Mouse (Mus musculus) gastrocnemius, adult 8-10 months (tissue): ENCODE data around the gene Lrrc3c. TPM values are rescaled to one million over a fixed set of nuclear protein-coding genes. Genes with fewer than 3 reads are reported as not detected.
A peak's percentile ranks its signal among the peaks of the same experiment; 100 is the strongest.

Source experiments
- DNase-seq, 2 experiments: peaks; one replicate each; pipeline ENCODE4 v3.0.0; 2022; ENCODE audit warnings: low spot score in 2 of 2
- total RNA-seq, 4 experiments: library from RNA; stranded (reverse); gene quantifications; 2 replicates each; pipeline ENCODE4 v1.2.4; 2022

Gene Lrrc3c
- total RNA-seq = not detected

- no peak for DNase-seq
Measured at GRCm38 (mm10) chr11:98597991-98598390, at the start of gene Lrrc3c. Gene Lrrc3c, plus strand, starts transcription at chr11:98598291.

GRCm38 (mm10) chr11:98549363-98549762 lies 48.7 kb upstream of the Lrrc3c start:
- no peak for DNase-seq

GRCm38 (mm10) chr11:98550311-98550974 lies 47.6 kb upstream of the Lrrc3c start:
- no peak for DNase-seq

DNA sequence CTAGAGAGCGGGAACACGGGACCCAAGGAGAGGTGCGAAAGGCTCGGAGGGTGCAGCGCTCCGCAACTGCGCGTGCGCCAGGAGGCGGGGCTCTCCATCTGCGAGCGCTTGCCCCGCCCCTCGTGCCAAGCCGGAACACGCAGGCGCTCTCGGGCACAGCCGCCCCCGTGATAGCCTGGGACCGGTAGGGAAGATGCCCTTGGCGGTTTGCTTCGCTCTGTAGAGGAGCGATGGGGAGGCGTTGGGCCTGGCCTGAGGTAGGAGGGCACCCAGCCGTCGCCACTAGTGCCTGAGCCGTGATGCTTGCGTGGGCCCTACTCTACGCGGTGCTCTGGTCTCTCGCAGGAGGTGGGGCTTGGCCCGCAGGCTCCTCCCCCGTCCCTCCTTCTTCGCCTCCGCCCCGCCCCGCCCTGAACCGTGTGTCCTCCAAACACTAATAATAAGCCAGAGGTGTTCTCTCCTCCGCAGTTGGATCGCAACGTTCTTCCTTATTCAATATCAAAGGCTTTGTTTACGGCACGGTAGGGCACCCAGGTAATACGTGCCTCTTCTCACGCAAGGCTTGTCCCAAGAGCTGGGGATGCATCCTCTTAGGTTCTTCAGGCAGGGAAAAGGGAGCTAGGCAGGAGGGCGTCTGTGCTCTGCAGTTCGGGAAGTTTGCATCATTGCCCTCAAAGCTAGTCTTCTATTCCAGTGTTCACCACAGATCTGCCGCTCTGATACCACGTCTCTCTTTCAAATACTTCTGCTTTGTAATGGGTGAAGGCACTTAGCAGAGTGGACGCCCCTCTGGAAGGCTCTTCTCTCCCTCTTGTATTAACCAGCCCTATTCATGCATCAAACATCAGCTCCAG lies 46.9 kb upstream of the Lrrc3c start, which contains the start of gene Zpbp2:
Zpbp2 (plus strand) TSS at position 123 of the 854 bp plus-strand sequence.
- DNase-seq = peak; percentile 68 to 71

GRCm38 (mm10) chr11:98553966-98554365 lies 44.1 kb upstream of the Lrrc3c start:
- no peak for DNase-seq

DNA sequence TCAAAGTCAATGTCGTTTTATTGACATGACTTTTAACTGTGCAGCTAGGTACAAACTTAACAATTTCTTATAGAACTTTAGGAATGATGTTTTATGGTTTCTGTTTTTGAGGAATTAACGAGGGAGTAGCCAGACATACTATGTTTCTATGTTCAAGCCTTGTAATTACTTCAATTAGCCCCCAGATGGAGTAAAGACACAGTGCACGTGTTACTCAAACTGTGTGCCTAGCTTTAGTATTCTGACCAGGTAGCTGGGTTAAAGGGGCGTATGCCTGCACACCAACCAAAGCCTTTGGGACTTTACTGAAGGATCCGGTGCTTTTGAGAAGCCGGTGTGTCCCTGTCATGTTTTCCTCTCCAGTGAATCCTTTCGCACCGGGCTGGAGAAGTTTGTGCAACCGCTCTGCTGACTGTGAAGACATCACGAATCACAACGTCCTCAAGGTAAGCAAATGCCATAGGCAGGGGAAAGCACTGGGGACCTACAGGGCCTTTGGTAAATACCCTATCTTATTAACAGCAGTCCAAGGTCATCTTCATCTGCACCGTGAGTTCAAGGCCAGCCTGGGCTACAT lies 42.9 kb upstream of the Lrrc3c start:
- DNase-seq = no peak

DNA sequence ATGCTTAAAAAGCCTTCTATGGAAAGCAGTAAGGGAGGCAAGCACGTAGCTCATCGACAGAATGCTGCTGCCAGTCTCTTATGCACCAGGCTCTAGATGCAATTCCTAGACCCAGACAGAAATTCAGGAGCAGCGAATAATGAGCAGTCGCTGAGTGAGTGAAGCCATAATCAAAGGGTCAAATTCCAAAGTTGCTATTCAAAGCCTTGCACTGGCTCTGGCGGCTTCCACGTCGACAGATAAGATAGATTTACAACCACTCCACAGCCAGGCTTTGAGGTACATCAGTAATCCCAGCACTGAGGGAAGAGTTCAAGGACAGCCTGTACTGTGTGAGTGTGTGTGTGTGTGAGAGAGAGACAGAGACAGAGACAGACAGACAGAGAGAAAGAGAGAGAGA lies 37.1 kb upstream of the Lrrc3c start:
- DNase-seq = no peak

- no peak for DNase-seq
Measured at GRCm38 (mm10) chr11:98563025-98563424, 35.1 kb upstream of the Lrrc3c start.

GRCm38 (mm10) chr11:98563921-98564414 lies 34.1 kb upstream of the Lrrc3c start:
- DNase-seq = no peak

DNA sequence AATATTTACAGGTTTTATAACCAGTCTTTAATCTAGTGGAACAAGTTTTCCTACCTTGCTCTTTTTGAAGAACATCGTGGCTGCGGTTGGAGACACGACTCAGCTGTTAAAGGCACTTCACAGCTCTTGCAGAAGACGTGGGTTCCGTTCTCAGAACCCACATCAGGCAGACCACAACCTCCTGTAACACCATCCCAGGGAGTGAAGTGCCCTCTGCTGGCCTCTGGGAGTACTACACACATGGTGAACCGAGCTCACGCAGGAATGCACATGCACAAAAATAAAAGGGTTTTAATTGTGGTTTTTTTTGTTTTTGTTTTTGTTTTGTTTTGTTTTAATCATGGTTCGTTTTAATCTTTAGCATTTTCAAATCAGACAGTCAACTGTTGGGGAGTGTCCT lies 29.8 kb upstream of the Lrrc3c start:
- DNase-seq = no peak

DNA sequence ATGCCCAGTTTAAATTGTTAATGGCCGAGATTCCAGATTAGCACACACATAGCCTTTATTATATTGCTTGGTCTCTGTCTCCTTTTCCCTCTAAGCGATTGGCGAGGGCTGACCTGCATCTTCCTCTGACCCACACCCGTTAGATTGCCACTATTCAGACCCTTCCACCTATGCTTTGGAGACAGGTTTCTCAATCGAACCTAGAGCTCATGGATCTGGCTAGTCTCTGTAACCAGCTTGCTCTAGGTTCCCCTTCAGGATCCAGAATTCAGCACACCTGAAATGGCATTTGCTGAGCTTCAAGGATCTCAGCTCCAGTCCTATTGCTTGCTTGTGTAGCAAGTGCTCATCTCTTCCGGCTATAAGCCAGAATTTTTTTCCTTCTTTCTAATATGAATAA lies 28.6 kb upstream of the Lrrc3c start:
- no peak for DNase-seq

DNA sequence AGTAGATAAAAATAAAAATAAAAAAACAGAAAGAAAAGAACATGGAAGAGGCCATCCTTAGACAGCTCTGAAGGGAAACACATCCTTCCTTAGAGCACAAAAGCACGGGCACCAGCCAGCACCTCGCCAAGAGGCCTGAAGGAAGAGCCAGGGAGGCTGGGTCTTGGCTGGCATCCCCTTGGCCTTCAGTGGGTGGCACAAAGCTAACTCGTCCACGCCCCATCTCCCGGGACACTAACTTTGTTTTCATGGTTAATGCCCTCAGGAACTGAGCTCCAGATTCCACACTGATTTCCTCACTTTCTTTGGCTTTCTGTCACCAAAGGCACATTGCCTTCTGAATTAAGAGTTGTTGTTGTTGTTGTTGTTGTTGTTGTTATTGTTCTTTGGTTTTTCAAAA lies 20.3 kb upstream of the Lrrc3c start:
- DNase-seq = peak in 1 of 2 experiments; percentile 13

GRCm38 (mm10) chr11:98580301-98581121 lies 17.6 kb upstream of the Lrrc3c start:
- DNase-seq = no peak

DNA sequence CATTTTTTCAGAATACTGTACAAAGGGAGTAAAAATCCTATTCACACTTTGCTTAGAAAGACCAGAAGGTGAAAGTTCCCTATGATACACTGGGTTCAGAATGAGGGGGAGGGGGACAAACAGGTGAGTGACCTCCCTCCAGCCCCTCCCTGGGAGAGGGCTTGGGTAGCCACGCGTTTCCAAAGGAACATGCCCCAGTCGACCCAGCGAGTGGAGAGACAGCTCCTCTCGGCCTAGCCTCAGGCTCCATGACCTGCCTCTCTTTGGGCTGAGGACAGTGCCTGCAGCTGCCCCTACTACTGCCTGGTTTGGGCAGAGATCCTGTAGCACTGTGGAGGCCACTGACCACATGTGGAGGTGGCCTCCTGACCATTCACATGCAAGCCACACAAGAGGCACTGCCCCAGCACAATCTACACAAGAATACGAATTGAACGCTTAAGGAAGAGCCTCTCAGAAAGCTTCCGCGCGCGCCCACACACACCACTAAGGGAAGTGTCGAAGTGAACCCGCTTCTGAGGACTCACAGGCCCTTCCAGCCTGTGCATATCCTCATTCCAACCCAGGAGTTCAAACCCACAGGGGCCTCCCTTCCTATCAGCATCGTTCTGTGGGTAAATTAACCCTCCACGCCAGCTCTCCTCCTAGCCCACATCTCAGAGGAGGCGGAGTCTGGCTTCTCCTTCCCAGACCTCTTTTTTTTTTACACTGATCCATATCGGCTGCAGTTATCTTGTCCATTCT lies 16.6 kb upstream of the Lrrc3c start:
- no peak for DNase-seq

GRCm38 (mm10) chr11:98582030-98582388 lies 16.1 kb upstream of the Lrrc3c start:
- DNase-seq = no peak

DNA sequence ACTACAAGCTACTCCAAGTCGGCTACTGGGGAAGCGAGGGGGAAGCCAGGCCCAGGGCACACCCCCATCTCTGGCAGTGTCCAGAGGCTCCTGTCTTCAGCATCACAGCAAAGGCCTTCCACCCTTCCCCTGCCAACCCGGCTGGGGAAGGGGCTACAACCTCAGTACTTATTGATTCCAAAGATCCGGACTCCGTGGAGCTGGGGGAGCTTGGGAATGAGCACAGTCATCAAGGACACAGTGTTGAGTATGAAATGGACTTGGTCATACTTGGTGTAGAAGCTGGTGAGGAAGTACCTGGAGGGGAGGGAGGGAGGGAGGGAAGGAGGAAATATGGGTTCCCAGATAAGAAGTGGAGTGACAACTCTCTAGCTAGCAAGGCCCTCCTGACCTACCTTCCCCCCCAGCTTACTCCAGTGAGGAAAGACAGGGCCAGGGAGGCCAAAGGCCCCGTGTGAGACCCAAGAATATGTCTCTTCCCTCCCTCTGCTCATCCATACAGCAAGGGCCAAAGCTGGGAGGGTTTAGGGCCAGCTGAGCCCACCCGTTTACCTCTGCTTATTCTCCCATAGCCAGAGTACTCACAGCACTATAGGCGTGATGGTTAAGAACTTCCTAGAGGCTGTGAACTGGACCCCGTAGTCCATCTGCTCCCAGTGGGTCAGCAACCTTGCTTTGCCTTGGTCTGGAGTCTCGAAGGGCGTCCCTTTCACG lies 15.4 kb upstream of the Lrrc3c start:
- DNase-seq = no peak

DNA sequence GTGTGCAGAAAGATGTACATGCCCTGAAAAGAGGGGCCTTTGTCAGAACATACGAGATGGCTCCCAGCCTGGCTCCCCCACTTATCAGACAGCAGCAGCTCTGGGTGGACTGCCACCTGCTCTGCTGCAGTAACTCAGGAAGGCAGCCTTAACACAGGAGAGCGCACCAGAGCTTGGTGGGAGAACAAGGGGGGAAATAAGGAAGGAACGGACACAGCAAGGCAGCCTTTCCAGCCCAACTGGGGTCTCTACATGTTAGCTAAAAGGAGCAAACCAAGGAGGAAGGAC lies 14.9 kb upstream of the Lrrc3c start:
- no peak for DNase-seq

- DNase-seq = no peak
Measured at GRCm38 (mm10) chr11:98583571-98583970, 14.5 kb upstream of the Lrrc3c start.

- DNase-seq = no peak
Measured at GRCm38 (mm10) chr11:98584146-98584545, 13.9 kb upstream of the Lrrc3c start.

- no peak for DNase-seq
Measured at GRCm38 (mm10) chr11:98584629-98585177, 13.4 kb upstream of the Lrrc3c start.
